Mouse (Mus musculus) megakaryocyte, embryonic 14.5 days (primary cell): ENCODE data around the gene Pde6d.

Experiments
- FLI1 ChIP-seq: IDR thresholded peaks from 2 replicates; pipeline ENCODE4 v1.6.1; 2012; ENCODE audit warnings: low read length, inconsistent platforms, mixed read lengths
- GATA1 ChIP-seq: IDR thresholded peaks from 3 replicates; pipeline ENCODE4 v1.6.1; 2012; ENCODE audit warnings: mixed read lengths, low read length, inconsistent platforms, borderline replicate concordance

- TF ChIP-seq FLI1 (no peak), GATA1 (no peak)
Observed at GRCm38 (mm10) chr1:86499903-86500302, 82.5 kb downstream of the Pde6d start.
